Mouse (Mus musculus): ENCODE measurements at regions not wholly inside any gene's neighbourhood (a gene's known extent, or its start where the extent isn't known, plus 50 kb on each side); places are given as distances from the start of the nearest gene placed in this dataset.

DNA sequence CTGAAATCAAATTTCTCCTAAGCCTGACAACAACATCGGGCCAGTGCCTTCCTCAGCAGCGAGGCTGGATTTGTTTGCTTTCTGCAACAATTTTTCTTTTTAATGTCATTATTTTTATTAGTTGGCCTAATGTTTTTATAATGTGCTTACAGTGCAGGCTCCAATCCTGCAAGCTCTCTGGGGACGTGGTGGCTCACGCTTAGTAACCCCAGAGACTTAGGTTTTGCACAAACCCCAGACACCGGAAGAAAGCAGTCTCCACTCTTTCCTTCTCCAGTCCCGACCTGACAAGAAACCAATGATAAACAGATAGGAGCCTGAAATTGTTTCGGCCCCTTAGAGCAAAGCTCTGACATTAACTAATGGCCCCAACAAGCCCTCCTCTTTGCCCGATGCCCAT, 184.7 kb upstream of the Spaca1 start:
- no peak for TF ChIP-seq EP300 (IDR thresholded peaks at IDR 0.05)
- TF ChIP-seq CTCF (IDR thresholded peaks at IDR 0.05), result no peak
